Mouse (Mus musculus) kidney, adult 2 months (tissue): Measurements from ENCODE around the gene Kremen1.

ENCODE experiments used
- CTCF ChIP-seq: fragments of 200-500 bp; conservative IDR thresholded peaks from 2 replicates; pipeline ENCODE4 v1.5.1; 2011; ENCODE audit warnings: low read depth, mild to moderate bottlenecking, control low read depth, low read length, moderate library complexity, mixed read lengths; ENCODE audit not compliant: insufficient read depth, insufficient read length
- POLR2A ChIP-seq: fragments of 200-500 bp; IDR thresholded peaks from one replicate; pipeline ENCODE4 v1.6.1; 2011; ENCODE audit warnings: low read depth, low read length, control low read depth

GRCm38 (mm10) chr11:5298007-5298372, 36.6 kb upstream of the Kremen1 start:
- TF ChIP-seq CTCF (no peak), POLR2A (no peak)
